Mouse (Mus musculus) layer of hippocampus, adult 6 months (tissue): ENCODE results near the gene Timd4. TPM values are rescaled to one million over a fixed set of nuclear protein-coding genes. Genes with fewer than 3 reads are reported as not detected.

Source experiments
- long read RNA-seq, 2 experiments: library from polyadenylated mRNA; unstranded; transcript quantifications; one replicate each; pipeline ENCODE4 v2.0.0; 2019 to 2020
- polyA plus RNA-seq: library from polyadenylated mRNA; unstranded; fragments of <200 nt; fragmentation: Nextera tagmentation; gene quantifications from 2 replicates; pipeline ENCODE4 v1.2.3, GENCODE M21; 2021

The Timd4 gene
- polyA plus RNA-seq, result not detected in 2 replicates
- long read RNA-seq, experiment 1, result 0 reads
- long read RNA-seq, experiment 2, result 0 reads

GRCm38 (mm10) chr11:46810511-46810910, at the start of gene Timd4:
Gene Timd4, plus strand, starts transcription at chr11:46810800.

Other genes with a start within 250 kb of the Timd4 start
- 0.06 TPM in 1 of 2 replicates, not detected in the other for gene BC053393, start 239.3 kb upstream of the Timd4 start, polyA plus RNA-seq
- gene Dppa1, start 181.5 kb upstream of the Timd4 start, polyA plus RNA-seq, result not detected in 2 replicates
- not detected in 2 replicates for gene Timd2, start 103.7 kb upstream of the Timd4 start, polyA plus RNA-seq
- not detected in 2 replicates for gene Havcr1, start 75.7 kb upstream of the Timd4 start, polyA plus RNA-seq